Mouse (Mus musculus) adrenal gland, postnatal 0 days (tissue): Measurements from ENCODE around the gene Ccdc126. TPM values are rescaled to one million over a fixed set of nuclear protein-coding genes. Genes with fewer than 3 reads are reported as not detected.

ENCODE experiments used
- polyA plus RNA-seq: library from polyadenylated mRNA; unstranded; fragments of >200 nt; fragmentation: Nextera tagmentation; extraction: Ambion mirVana; gene quantifications from 2 replicates; pipeline ENCODE4 v1.2.1, GENCODE M21; 2015

Ccdc126 gene
- 12.2 and 17.4 TPM in 2 replicates for polyA plus RNA-seq

GRCm38 (mm10) chr6:49318966-49319594 lies at the start of gene Ccdc126:
Ccdc126 (plus strand) TSS chr6:49319274.

GRCm38 (mm10) chr6:49367159-49368054 lies 48.3 kb downstream of the Ccdc126 start, which contains the start of gene Fam221a:
Fam221a (plus strand) TSS chr6:49367739.

Other genes with a start within 250 kb of the Ccdc126 start
- 218 and 332 TPM in 2 replicates for gene Malsu1, start 245.5 kb upstream of the Ccdc126 start, polyA plus RNA-seq
- 20.9 and 21.8 TPM in 2 replicates for gene Igf2bp3, start 104.3 kb upstream of the Ccdc126 start, polyA plus RNA-seq
- gene Tra2a, start 55.2 kb upstream of the Ccdc126 start, polyA plus RNA-seq: 40.5 and 54.3 TPM in 2 replicates
- 7.2 and 8.1 TPM in 2 replicates for gene Fam221a, start 48.5 kb downstream of the Ccdc126 start, polyA plus RNA-seq
- 0.04 and 0.17 TPM in 2 replicates for gene Stk31, start 76.3 kb downstream of the Ccdc126 start, polyA plus RNA-seq